ENCODE assay signal across 10 mouse cellular contexts in the genomic region with DNA sequence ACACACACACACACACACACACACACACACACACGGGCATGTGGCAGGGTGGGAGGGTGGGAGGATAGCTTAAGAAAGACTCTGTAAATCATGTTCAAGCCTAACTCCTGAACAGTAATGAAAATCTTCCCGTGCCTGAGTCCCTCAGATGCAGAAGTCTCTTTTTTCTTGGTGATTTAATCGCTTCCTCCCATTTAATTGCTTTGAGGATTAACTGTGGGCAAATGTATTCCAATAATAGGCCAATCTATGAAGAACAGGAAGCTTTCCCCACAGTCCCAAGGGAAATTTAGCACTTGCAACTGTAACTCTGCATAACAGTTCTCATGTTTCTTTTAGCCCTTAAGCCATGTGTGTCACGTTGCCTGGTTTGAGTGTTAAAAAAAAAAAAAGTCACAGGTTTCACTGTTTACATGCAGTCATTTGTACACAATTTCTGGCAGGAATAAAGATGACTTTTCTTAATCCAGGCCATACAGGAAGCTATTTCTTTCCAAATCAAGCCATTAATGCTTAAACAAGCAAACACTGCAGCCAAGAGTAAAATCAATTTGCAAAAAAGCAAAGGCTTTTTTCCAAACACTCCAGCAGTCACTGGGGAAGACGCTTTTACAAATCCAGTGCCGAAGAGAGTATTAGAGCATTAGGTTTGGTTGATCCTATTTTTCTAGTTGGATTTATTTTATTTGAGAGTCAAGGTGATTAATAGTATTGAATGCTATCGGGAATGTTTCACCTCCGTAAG.
DNase-seq lines count a peak whose midpoint lies in the region; ATAC-seq lines count a peak whose summit lies in the region.
"Had no signal": no experiment of that assay in that cellular context is flagged by ENCODE, and none has a peak within 500 bp of the region (broad histone marks: within the 10 kb centered on the region; RNA-seq: fewer than 3 reads in every experiment).

No protein-coding gene starts in this region.

- no peaks in the 10 kb centered on the region for H3K27me3 ChIP-seq in embryonic facial prominence, embryonic 13.5 days

- H3K9ac ChIP-seq in embryonic facial prominence, embryonic 13.5 days, result no peak overlapping the region

- intact Hi-C loops in gastrocnemius, postnatal 14 days (cut with DNase I; ENCODE audit: low total_unique reads), result no loop called here

- no peak overlapping the region for H3K4me3 ChIP-seq in embryonic facial prominence, embryonic 13.5 days

- DNase-seq in gastrocnemius, postnatal 25 days, result peak; percentile 6
- DNase-seq in gastrocnemius, postnatal 14 days, result no peak
- DNase-seq in 3T3-L1 (ENCODE audit: low read depth, low spot score), result peak; percentile 61
- peak; percentile 48 for DNase-seq in mesoderm, embryonic 11.5 days (ENCODE audit: low read depth, low spot score)
- no peak for DNase-seq in cerebellum, adult 11-12 months
- no peak for DNase-seq in layer of hippocampus, adult 9-11 months
- DNase-seq: adrenal gland, adult 2 months had no signal

- H3K4me1 ChIP-seq in embryonic facial prominence, embryonic 13.5 days, result peaks cover 6% of the 10 kb centered on the region; the same call in 1 of the 2 replicates

- H3K27ac ChIP-seq in embryonic facial prominence, embryonic 13.5 days, result no peak overlapping the region

- 15% methylated on average over 8 of the region's 8 CpGs for WGBS in embryonic facial prominence, embryonic 13.5 days

- no peaks in the 10 kb centered on the region for H3K36me3 ChIP-seq in embryonic facial prominence, embryonic 13.5 days

- 0 out of 2 replicates have a peak, but pooled peaks have one; percentile 43 for ATAC-seq in embryonic facial prominence, embryonic 13.5 days (ENCODE audit: insufficient number of reproducible peaks, insufficient read depth, low FRiP score, low TSS enrichment, low read depth)
- ATAC-seq in granulocyte monocyte progenitor cell, adult 5-6 weeks (replicated peaks; ENCODE audit: poor library complexity, severe bottlenecking), result no peak
- ATAC-seq: CD4-positive, CD25-positive, alpha-beta regulatory T cell, adult 4 months had no signal

- H3K9me3 ChIP-seq in embryonic facial prominence, embryonic 13.5 days, result no peaks in the 10 kb centered on the region

- H3K4me2 ChIP-seq in embryonic facial prominence, embryonic 13.5 days, result no peak overlapping the region

Comparison
In these comparisons a context has a peak if more than half of its experiments do, and no peak if none do; other contexts are left out.
1. DNase-seq: peak in gastrocnemius, postnatal 25 days (single experiment), 3T3-L1 (single experiment) and mesoderm, embryonic 11.5 days (single experiment); none in gastrocnemius, postnatal 14 days (single experiment), cerebellum, adult 11-12 months (single experiment) and layer of hippocampus, adult 9-11 months (single experiment).